Mouse (Mus musculus) retina, postnatal 1 day (tissue): ENCODE data around the gene Dlx2.

Experiments used
- DNase-seq: peaks from one replicate; pipeline ENCODE4 v3.0.0-alpha.2; 2012

Dlx2 gene

GRCm38 (mm10) chr2:71534242-71535052, 12.1 kb downstream of the Dlx2 start:
- DNase-seq, result no peak

GRCm38 (mm10) chr2:71533094-71533493, 13.5 kb downstream of the Dlx2 start:
- DNase-seq, result no peak

- no peak for DNase-seq
These were observed 14.3 kb downstream of the Dlx2 start for GRCm38 (mm10) chr2:71531990-71532970.

DNA sequence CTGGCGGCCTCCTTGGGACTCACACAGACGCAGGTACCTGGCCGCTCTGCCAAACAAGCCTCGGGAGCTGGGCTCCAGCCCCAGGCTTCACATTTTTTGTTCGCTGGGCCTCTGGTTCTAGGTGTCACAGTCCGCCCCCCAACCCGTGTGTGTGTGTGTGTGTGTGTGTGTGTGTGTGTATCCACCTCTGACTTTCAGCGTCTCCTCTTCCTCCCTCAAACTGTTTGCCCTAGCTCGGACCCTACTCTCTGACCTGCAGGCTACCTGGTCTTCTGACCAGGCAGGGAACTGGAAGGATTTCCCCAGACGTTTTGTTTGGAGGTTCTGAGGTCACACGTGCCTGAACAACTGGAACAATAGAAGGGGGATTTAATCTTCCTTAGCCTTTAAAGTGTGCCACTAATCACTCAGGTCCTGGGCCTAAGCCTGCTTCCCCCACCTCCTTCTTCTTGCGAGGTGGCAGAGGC, 15.4 kb downstream of the Dlx2 start:
- no peak for DNase-seq

- DNase-seq, result peak; percentile 46
These were observed 16.0 kb downstream of the Dlx2 start for GRCm38 (mm10) chr2:71530391-71531123.

GRCm38 (mm10) chr2:71529511-71530351, 16.8 kb downstream of the Dlx2 start:
- peak; percentile 93 for DNase-seq

GRCm38 (mm10) chr2:71528714-71529510, 17.6 kb downstream of the Dlx2 start:
- peak; percentile 65 for DNase-seq

DNA sequence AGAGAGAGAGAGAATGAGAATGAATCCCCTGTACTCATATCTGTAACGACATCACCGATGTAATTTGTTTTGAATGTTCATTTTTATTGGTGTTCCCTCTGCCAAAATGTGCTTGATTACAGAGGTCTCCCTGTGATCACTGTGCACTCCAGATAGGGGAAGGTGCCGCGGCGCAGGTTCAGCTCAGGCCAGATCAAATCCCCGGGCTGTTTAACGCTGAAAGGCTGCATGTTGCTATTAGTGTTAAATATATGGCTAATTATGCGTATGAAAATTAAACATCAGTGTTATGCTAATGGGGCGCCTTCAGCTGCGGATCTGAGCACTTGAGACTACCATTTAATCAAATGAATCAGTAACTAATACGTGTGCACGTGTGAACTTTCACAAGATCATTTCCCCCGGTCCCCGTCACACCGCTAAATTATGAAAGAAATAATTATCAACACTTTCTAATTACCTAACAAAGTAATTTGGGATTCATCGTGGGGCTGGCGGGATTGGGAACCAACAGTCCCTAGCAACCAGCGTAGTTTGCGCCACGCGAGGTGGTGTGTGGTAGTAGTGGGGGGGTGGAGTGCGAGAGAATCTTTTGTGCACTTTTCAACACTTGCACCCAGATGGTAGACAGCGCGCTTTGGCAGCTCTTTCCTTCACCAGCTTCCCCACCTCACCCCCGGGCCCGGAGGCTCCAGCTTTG, 18.4 kb downstream of the Dlx2 start, which contains the start of gene Dlx1:
Dlx1 (plus strand) TSS at position 100 of the 700 bp plus-strand sequence.
- peak; percentile 55 for DNase-seq

DNA sequence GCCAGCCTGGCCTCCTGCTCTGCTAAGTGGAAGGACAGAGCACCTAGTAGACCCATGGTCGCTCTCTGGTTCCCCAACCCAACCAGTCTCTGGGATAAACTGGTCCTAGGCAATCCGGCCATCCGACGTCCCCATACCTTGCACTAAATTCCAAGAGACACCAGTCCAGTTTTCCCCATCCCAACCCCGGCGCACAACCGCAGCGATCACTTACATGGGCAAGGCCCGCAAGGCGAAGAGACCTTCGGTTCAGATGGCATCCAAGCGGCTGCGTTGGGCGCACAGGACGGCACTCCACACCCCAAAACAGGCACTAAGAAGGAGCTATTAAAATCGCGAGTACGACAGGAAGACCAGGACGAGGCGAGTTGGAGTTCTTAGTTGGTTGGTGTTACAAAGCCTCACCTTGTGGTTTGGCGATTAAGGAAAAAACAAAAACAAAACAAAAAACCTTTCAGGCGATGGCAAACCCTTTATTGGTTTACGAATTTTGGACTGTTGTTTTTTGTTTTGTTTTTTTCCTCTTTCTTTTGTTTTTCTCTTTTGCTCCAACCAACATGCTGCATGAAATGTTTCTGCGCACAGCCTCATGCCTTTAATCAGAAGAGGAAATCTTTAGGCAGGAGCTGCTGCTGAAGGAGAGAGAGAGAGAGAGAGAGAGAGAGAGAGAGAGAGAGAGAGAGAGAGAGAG, 19.1 kb downstream of the Dlx2 start:
- no peak for DNase-seq

DNA sequence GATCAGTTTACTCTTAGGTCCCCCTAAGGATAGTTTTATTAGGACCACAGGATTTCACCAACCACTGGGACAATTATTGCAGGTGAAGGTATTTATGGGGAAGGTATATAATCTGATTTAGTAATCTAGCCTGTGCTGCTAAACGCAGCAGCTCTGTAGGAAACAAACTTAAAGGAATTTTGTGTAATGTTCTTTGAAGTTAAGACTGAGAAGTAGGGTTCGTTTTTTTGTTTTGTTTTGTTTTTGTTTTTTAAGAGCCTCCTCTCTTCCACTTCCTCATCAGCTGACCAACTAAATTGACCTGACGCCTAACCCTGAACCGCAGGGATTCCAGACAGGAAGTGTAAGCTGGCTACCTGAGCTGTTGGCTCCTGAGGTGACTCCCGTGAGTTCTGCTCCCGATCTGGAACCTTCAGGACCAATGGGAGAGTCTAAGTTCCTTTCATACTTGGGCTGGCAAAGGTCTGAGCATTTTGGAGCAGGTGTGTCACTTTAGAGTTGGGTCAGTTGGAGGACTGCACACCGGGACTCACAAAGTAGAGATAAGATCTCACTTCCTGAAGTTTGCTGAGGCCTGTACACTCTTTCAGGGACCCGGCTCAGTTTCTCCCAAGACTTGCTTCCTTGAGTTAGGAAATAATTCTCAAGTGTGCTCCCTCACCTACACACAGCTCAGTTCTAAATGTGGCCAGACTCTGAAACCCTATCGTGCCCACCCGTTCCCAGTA, 19.8 kb downstream of the Dlx2 start:
- DNase-seq, result no peak

- DNase-seq, result no peak
These were observed 21.8 kb downstream of the Dlx2 start for GRCm38 (mm10) chr2:71524763-71525162.

DNA sequence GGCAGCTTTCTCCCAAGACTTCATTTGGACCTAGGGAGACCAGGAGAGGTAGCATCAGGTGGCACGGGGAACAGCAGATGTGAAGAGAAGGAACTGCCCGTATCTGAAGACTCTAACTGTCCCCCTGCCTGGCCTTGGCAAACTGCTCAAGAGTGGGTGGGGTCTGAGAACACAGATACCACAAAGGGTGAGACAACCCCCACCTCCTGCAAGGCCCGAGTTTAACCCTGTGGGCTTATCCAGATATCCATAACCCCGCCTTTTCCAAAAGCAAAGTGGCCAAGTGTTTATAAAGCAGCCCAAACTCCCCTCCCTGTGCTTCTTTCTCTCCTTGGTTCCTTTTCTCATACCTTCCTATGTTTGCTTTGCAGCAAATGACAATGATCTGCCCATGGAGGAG, 23.1 kb downstream of the Dlx2 start:
- no peak for DNase-seq

DNA sequence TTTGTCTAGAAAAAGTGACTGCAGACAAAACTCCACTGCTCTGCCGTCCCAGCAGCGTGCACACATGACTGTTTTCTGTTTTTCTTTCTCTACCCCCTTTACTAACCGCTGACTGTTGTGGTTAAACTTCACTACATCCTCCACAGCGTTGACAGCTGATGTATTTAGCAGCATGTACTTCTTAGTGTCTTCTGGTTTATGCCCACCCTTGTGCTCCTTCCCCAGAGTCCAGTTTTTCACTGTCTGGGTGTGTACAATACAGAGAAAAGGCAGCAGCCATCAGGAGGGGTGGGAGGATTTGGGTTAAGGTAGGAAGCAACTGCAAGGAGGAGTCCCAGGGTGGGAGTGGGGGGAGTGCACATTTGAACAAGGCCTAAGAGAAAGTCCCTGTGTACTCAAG, 23.7 kb downstream of the Dlx2 start:
- DNase-seq, result no peak

DNA sequence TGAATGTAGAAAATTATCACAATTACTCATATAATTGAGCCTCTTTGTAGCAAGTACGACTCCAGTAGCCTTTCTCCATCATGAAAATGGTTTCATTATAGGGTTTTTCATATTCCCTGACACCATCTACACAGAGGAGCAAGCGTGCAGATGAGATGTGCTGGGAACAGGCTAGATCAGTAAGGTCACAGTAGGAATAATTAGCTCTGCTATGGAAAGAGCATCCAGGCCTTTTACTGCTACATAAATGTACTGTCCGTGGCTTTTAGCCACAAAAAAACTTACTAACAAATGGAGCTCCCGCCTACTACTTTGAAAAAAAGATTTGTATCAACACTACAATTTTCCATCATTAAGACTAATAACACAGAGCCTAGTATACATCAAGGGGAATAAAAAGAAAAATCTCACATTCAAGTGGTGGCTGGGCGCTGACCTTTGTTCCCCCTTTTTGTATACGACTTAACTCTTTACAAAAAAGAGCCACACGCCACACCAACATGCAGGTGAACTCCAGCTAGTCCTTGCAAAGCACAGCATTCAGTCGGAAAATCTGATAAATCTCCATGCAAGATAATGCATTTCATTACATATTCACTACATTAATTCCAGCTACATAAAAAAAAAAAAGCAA, 29.0 kb downstream of the Dlx2 start:
- DNase-seq, result no peak

GRCm38 (mm10) chr2:71516995-71517394, 29.6 kb downstream of the Dlx2 start:
- DNase-seq, result no peak

GRCm38 (mm10) chr2:71512326-71512725, 34.2 kb downstream of the Dlx2 start:
- no peak for DNase-seq

DNA sequence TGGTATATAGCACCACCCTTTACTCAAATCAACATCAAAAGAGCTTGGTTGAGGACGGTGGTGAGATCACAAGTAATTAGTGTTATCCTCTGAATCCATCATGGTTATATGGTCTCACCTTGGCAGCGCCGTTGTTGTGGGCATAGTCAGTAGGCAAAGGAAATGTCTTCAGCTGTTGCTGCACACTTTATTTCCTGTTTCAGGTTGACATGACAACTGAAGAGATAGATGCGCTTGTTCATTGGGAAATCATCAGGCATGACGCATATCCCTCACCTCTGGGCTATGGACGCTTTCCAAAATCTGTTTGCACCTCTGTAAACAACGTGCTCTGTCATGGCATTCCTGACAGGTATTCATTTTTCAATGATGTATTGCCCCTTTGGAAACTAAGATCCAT, 35.3 kb downstream of the Dlx2 start:
- DNase-seq, result no peak

- no peak for DNase-seq
These were observed 41.7 kb downstream of the Dlx2 start for GRCm38 (mm10) chr2:71504852-71505251.
